Mouse (Mus musculus) spleen, adult 2 months (tissue): ENCODE measurements around the gene Ccdc47. TPM values are rescaled to one million over a fixed set of nuclear protein-coding genes. Genes with fewer than 3 reads are reported as not detected.
A peak's percentile ranks its signal among the peaks of the same experiment; 100 is the strongest.

Experiments
- DNase-seq, 2 experiments: peaks; one replicate each; pipeline versions ENCODE4 v3.0.0 to v3.0.0-alpha.2; 2012 to 2021; ENCODE audit warnings: low spot score in 2 of 2, low read depth in 1 of 2
- H3K27ac ChIP-seq: fragments of 200-500 bp; 2 replicates; pipeline ENCODE4 v1.5.1; 2012; ENCODE audit warnings: low read length, inconsistent platforms; ENCODE audit not compliant: insufficient read depth
- H3K27me3 ChIP-seq: fragments of 200-500 bp; 2 replicates; pipeline ENCODE4 v1.6.1; 2012; ENCODE audit warnings: mild to moderate bottlenecking, moderate library complexity, low read length, inconsistent platforms; ENCODE audit not compliant: control insufficient read depth, insufficient read depth
- H3K36me3 ChIP-seq: fragments of 200-500 bp; 2 replicates; pipeline ENCODE4 v1.6.1; 2012; ENCODE audit warnings: mild to moderate bottlenecking, low read length, inconsistent platforms; ENCODE audit not compliant: control insufficient read depth, insufficient read depth
- H3K4me1 ChIP-seq: fragments of 200-500 bp; 2 replicates; pipeline ENCODE4 v1.6.1; 2011; ENCODE audit warnings: inconsistent platforms; ENCODE audit not compliant: control insufficient read depth, insufficient read depth, insufficient read length
- H3K4me3 ChIP-seq: fragments of 200-500 bp; 2 replicates; pipeline ENCODE4 v1.5.1; 2011; ENCODE audit warnings: mild to moderate bottlenecking, inconsistent platforms; ENCODE audit not compliant: insufficient read depth, insufficient read length; ENCODE audit errors: extremely low read depth
- CTCF ChIP-seq: fragments of 200-500 bp; IDR thresholded peaks from 2 replicates; pipeline ENCODE4 v1.5.1; 2011; ENCODE audit warnings: mild to moderate bottlenecking, inconsistent platforms; ENCODE audit not compliant: insufficient read depth, insufficient read length, insufficient replicate concordance; ENCODE audit errors: extremely low read depth
- POLR2A ChIP-seq: fragments of 200-500 bp; IDR thresholded peaks from 2 replicates; pipeline ENCODE4 v1.6.1; 2011; ENCODE audit warnings: low read depth, low read length, inconsistent platforms
- WGBS: fragments of 180-500 bp; shearing (Covaris S2); methylation state at CpG from one replicate; pipeline ENCODE4 v1.1.7; 2018; 5-methylcytosine and 5-hydroxymethylcytosine counted together
- polyA plus RNA-seq: library from polyadenylated mRNA; depleted of rRNA; stranded (reverse); fragments of >200 nt; gene quantifications from 2 replicates; pipeline ENCODE4 v1.2.3, GENCODE M21; 2012

The Ccdc47 gene
- polyA plus RNA-seq, 1 experiment: 7.3 TPM

DNA sequence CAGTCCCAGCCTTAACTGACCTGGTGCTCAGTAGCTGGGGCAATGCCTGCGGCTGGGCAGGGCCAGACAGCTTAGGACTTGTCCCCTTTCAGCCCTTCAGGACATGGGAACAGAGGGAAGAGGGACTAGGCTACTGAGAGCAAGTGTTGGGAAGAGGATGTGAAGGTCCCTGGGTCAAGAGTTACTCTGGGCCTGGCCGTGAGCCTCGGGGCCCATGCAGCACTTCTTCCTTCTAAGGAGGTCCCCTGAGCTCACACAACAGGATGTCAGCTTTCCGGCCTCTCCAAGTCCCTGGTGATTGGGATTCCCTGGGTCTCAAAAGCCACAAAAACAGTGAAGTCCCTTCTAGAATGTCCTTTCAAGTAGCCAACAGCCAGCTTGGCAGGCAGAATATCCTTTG, 52.6 kb downstream of the Ccdc47 start:
- WGBS: 76% methylated on average over 4 of the region's 4 CpGs
- TF ChIP-seq CTCF (no peak), POLR2A (no peak)
- H3K27me3 ChIP-seq: no peaks in the 10 kb centered on the region
- no peak overlapping the region for H3K4me3 ChIP-seq
- no peak for DNase-seq
- peak overlapping the region; percentile 83; the same call in 1 of the 2 replicates for H3K27ac ChIP-seq
- peaks cover 29% of the 10 kb centered on the region; the same call in 1 of the 2 replicates for H3K4me1 ChIP-seq
- peaks cover 17% of the 10 kb centered on the region for H3K36me3 ChIP-seq

DNA sequence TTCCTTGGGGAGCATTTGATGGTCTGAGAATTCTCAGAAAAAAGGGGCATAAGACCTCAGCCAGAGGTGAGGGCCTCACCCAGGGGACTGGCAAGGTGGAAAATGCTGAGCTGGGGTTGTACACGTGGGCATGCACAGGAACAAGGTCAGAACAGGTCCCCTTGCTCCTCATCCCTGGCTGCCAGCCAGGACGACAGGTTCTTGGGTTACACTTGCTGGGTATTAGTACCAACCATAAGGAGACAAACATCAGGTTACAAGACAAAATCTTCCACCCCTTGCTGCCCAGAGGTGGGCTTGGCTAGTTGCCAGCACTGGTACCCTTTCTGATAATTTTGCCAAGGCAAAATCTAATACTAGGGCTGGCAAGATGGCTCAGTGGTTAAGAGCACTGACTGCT, 53.9 kb downstream of the Ccdc47 start:
- WGBS: 58% methylated on average over 2 of the region's 2 CpGs
- Histone ChIP-seq H3K27me3 (no peaks in the 10 kb centered on the region), H3K4me3 (no peak overlapping the region), H3K36me3 (peaks cover 27% of the 10 kb centered on the region), H3K27ac (peak overlapping the region; percentile 98), H3K4me1 (peaks cover 25% of the 10 kb centered on the region; the same call in 1 of the 2 replicates)
- no peak for DNase-seq
- TF ChIP-seq POLR2A: no peak
- TF ChIP-seq CTCF: no peak

DNA sequence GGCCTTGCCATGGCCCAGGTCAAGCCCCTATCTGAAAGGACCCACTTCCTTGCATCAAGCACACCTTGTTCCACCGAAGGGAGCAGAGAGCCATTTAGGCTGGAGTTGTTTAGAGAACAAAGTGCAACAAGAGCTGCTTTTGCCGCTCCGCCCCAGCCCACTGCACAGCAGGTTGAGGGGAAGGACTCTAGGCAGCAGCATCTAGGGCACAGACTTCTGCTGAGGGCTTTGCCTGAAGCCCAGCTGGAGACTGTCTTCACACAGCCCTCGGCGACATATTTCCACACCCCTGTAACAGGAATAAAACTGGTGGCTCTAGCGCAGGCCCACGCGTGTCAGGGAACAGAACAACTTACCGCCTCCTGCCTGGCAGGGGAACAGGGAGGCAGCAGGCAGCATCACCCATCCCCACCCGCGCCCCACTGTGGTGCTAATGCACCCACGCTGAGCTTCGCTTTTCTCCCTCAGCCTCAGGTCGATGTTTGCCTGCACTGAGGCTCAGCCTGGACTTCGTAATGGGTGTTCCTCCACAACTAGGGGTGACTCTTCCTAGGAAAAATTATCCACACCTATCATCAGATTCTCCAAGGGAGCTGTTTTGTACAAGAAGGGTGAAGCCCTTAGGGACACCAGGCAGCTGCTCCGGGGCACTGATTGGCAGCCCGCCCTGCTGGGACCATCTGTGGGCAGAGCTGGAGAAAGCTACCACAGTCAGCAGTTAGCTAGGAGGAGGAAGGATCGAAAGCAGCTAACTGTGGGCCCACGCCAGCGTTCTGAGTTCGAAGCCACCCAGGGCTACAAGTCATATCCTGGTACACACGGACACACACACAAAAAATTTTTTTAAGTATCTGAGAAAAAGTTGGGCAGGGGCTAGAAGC, 55.1 kb downstream of the Ccdc47 start, which contains the start of the genes Gm10840 and Limd2:
Gene Gm10840 (plus strand): TSS at position 10 of the 881 bp plus-strand sequence.
Gene Limd2 (minus strand): TSS at position 20 of the 881 bp plus-strand sequence.
- TF ChIP-seq CTCF (no peak), POLR2A (no peak; the same call in none of the 2 replicates)
- H3K27me3 ChIP-seq: no peaks in the 10 kb centered on the region
- peak; percentile 43 to 62 for DNase-seq
- peak within 1 kb of the TSS; percentile 97 for H3K4me3 ChIP-seq
- WGBS: 13% methylated on average over 22 of the region's 22 CpGs
- H3K36me3 ChIP-seq: peaks cover 38% of the 10 kb centered on the region
- peak within 1 kb of the TSS; percentile 100 for H3K27ac ChIP-seq
- peaks cover 33% of the 10 kb centered on the region; the same call in 1 of the 2 replicates for H3K4me1 ChIP-seq

DNA sequence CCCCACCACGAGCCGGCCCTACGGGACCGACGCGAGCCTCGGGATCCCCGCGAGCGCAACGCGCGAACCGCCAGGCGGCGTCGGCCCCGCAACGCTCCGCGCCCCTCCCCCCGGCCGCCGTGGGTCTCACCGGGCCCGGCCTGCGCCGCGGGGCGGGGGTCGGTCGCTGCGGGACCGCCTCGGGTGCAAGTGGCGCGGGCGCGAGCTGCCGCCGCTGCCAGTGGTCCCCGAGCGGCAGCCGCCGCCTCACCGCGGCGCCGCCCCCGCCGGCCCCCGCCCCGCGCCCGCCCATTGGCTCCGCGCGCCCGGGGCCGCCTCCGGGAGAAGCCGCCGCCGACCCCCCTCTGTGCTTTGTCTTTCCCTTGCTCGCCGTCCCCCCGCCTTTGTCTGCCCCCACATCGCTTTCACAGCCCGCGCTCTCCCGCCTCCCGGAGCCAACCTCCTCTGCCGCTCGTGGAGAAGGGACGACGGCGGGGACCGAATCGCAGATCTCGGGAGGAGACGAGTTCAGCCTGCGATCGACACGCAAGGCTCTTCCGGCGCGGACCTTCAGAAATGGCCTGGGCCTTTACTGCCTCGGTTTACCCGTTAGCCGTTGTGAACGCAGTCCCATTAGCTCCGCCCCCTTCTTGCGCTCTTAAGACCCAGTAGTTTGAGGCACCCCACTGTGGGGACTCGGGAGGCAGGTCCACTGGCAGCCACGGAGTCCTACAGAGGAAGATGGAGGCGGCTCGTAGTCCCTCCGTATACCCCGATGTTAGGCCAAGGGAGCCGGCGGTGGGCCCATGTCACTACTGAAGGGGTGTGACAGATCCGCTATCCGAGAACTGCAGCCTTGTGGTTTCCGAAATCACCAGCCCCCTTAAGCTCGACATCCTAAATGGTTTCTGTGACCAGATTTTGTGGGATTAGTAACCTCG, 56.0 kb downstream of the Ccdc47 start:
- no peaks in the 10 kb centered on the region for H3K27me3 ChIP-seq
- under 1% methylated on average over 72 of the region's 106 CpGs for WGBS
- DNase-seq: peak; percentile 46 to 84
- H3K27ac ChIP-seq: peak overlapping the region; percentile 100
- peak overlapping the region; percentile 97 for H3K4me3 ChIP-seq
- TF ChIP-seq CTCF (no peak), POLR2A (peak; percentile 50)
- peaks cover 33% of the 10 kb centered on the region; the same call in 1 of the 2 replicates for H3K4me1 ChIP-seq
- peaks cover 40% of the 10 kb centered on the region for H3K36me3 ChIP-seq

DNA sequence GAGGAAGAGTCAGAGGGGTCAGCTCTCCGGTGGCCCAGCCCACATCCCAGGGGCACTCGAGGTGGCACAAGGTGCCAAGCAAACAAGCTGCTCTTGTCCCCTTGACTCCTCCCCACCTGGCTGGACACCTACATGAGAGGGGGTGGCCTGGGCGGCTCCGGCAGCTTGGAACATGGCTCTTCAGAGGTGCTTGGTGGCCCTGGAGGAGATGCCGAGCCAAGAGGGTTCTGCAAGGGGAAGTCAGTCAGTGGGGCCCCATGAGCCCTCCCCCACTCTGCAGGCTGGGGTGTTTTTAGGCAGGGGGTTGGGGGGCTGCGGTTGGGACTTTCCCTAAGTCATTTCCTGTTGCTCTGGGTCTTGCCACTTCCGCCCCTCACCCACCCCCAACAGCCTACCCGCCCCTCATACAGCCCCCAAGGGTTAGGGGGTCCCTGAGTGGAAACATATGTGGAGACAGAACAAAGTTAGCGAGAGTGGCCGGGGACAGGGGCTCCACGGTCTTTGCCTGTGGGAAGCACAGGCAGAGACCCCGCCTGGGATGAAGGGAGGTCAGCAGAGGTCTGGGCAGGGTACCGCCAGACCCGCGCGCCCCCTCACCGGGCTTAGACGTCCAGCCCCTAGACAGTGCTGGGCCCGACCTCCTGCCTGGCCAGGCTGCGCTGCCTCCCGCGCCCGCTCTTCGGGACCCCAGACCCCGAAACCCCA, 56.8 kb downstream of the Ccdc47 start:
- DNase-seq: peak; percentile 83 to 91
- peak overlapping the region; percentile 97 for H3K4me3 ChIP-seq
- peaks cover 28% of the 10 kb centered on the region; the same call in 1 of the 2 replicates for H3K4me1 ChIP-seq
- peaks cover 40% of the 10 kb centered on the region for H3K36me3 ChIP-seq
- H3K27ac ChIP-seq: peak overlapping the region; percentile 100
- TF ChIP-seq POLR2A (peak; percentile 38), CTCF (no peak)
- WGBS: 1% methylated on average over 20 of the region's 25 CpGs
- H3K27me3 ChIP-seq: no peaks in the 10 kb centered on the region

DNA sequence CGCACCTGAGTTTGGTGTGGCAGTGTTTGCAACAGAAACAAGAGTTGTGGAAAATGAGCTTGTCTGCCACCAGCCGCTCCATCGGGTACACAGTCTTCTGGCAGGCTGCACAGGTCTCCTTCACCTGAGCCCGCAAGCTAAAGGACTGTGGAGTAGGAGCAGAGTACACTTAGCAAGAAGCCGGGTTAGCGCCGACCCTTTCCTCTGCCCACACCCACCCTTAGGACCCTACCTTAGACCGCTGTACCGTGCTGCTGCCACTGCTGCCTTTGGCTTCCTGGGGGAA, 57.3 kb downstream of the Ccdc47 start:
- peaks cover 40% of the 10 kb centered on the region for H3K36me3 ChIP-seq
- TF ChIP-seq CTCF: no peak
- no peak for TF ChIP-seq POLR2A
- no peak for DNase-seq
- peak overlapping the region; percentile 97 for H3K4me3 ChIP-seq
- 3% methylated on average over 9 of the region's 9 CpGs for WGBS
- H3K27ac ChIP-seq: peak overlapping the region; percentile 99
- H3K27me3 ChIP-seq: no peaks in the 10 kb centered on the region
- peaks cover 25% of the 10 kb centered on the region; the same call in 1 of the 2 replicates for H3K4me1 ChIP-seq
